Mouse (Mus musculus) stomach, embryonic 15.5 days (tissue): ENCODE measurements at regions not wholly inside any gene's neighbourhood (a gene's known extent, or its start where the extent isn't known, plus 50 kb on each side); places are given as distances from the start of the nearest gene placed in this dataset.

Source experiments
- ATAC-seq: fragments of 200-750 bp; cut with Nextera tagmentation; 2 replicates; pipeline ENCODE4 v1.8.0; 2017; ENCODE audit warnings: low read depth, moderate number of reproducible peaks, moderate TSS enrichment; ENCODE audit not compliant: insufficient read depth, low FRiP score
- H3K27ac ChIP-seq: fragments of 300-500 bp; sonication (generic); 2 replicates; pipeline ENCODE4 v1.5.1; 2015; ENCODE audit warnings: mild to moderate bottlenecking, inconsistent platforms
- H3K27me3 ChIP-seq: fragments of 300-500 bp; sonication (generic); replicated peaks from 2 replicates; pipeline ENCODE4 v1.6.1; 2015; ENCODE audit warnings: inconsistent platforms
- H3K36me3 ChIP-seq: fragments of 300-500 bp; sonication (generic); 2 replicates; pipeline ENCODE4 v1.6.1; 2015; ENCODE audit warnings: inconsistent platforms
- H3K4me1 ChIP-seq: fragments of 300-500 bp; sonication (generic); 2 replicates; pipeline ENCODE4 v1.6.1; 2015; ENCODE audit warnings: inconsistent platforms
- H3K4me2 ChIP-seq: fragments of 300-500 bp; sonication (generic); 2 replicates; pipeline ENCODE4 v1.6.1; 2015; ENCODE audit warnings: mild to moderate bottlenecking, inconsistent platforms
- H3K4me3 ChIP-seq: fragments of 300-500 bp; sonication (generic); replicated peaks from 2 replicates; pipeline ENCODE4 v1.5.1; 2015; ENCODE audit warnings: inconsistent platforms
- H3K9ac ChIP-seq: fragments of 300-500 bp; sonication (generic); 2 replicates; pipeline ENCODE4 v1.6.1; 2015; ENCODE audit warnings: inconsistent platforms
- H3K9me3 ChIP-seq: fragments of 300-500 bp; sonication (generic); 2 replicates; pipeline ENCODE4 v1.6.1; 2016; ENCODE audit warnings: inconsistent platforms
- WGBS: fragments of 180-500 bp; shearing (Covaris S2); methylation state at CpG from one replicate; pipeline ENCODE4 v1.1.7; 2015; 5-methylcytosine and 5-hydroxymethylcytosine counted together

DNA sequence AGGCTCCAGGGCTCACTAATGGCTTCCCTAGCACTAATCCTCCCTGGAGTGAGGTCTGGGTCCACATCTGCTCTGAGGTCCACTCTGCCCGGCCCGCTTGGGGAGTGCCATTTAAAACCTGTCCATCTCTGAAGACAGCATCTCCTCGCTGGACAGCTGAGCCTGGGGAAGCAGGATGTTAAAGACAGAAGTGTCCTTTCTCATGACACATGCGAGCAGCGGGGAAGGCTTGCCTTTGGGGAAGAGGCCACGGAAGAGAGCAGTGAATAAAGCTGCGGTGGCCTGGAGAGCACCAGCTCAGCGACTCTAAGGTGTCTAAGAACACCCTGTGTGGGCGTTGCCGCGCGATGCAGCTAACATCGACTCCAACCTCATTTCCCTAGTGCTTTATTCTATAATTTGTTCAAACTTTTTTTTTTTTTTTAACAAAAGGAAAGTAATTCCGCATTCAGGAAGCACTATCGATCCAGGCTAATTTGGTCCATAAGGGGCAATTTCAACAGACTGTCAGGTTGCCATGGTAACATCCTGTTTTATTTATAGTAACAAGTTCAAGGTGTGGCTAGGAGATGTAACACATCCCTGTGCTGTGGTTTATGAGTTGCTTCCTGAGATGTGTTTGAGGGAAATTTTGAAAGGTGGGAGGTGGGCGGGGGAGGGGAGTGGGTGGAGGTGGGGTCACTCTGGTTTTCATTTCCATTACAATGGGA is 120.0 kb downstream of the Cartpt start:
- 21% methylated on average over 16 of the region's 16 CpGs for WGBS
- no peak overlapping the region for H3K27ac ChIP-seq
- H3K27me3 ChIP-seq = no peaks in the 10 kb centered on the region
- no peaks in the 10 kb centered on the region for H3K36me3 ChIP-seq
- ATAC-seq = no peak
- no peak overlapping the region for H3K9ac ChIP-seq
- no peaks in the 10 kb centered on the region for H3K4me1 ChIP-seq
- peak overlapping the region; percentile 8; the same call in 1 of the 2 replicates for H3K4me2 ChIP-seq
- no peak overlapping the region for H3K4me3 ChIP-seq
- no peaks in the 10 kb centered on the region for H3K9me3 ChIP-seq

DNA sequence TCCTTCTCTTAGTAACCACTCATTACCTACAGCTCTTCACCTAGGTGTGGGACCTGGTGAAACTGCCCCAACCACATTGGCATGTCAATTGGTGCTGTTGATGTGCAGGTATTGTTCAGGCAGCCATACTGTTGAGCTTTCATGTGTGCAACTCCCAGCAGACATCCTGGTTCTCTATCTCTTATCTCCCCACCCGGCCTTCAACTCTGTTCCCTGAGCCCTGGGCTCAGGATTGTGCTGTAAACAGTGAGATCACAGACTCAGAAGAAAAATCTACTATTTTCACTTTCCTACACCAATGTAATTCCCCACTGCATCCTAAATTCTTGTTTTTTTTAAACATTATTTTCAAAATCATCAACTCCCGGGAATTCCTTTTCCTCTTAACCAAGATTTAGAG is 122.1 kb downstream of the Cartpt start:
- ATAC-seq = no peak
- Histone ChIP-seq H3K9me3 (no peaks in the 10 kb centered on the region), H3K9ac (no peak overlapping the region), H3K4me2 (no peak overlapping the region), H3K4me1 (no peaks in the 10 kb centered on the region), H3K36me3 (no peaks in the 10 kb centered on the region), H3K27me3 (no peaks in the 10 kb centered on the region), H3K4me3 (no peak overlapping the region), H3K27ac (no peak overlapping the region)
- WGBS = 62% methylated on average over 2 of the region's 2 CpGs

DNA sequence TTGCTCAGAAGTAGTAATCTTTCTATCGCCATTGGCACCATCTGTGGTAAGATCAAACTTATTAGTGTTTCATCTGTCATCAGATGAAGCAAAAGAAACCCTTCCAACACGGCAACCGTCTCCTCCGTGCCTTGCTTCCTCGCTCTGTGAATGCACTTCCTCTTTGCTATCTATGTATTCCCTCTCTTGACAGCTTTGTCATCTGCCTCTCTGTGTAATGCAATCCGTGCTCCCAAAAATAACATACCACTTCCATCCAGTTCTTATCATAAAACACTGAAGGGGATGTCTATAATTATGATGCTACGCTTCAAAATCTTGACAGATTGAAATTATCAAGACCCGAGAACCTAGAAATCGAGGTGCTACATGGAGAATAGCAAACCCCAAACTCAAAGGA is 123.2 kb downstream of the Cartpt start:
- H3K27me3 ChIP-seq = no peaks in the 10 kb centered on the region

DNA sequence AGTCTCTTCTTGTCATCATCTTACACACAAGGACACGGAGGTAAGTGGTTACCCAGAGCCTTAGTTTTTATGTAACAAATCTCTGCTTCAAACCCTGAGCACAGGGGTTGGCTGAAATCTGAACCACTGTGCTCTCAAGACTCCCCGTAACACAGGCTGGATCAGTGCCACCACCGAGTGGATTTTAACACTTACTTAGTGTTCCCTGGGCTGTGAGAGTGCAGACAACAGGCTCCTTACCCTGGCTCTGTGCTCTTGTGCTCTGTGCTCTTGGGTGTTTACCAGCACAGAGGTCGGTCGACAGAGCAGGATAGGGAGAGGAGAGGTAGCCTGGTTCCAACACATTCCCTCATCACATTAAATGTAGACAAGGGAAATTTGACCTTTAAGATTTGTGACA is 134.9 kb downstream of the Cartpt start:
- Histone ChIP-seq H3K4me2 (no peak overlapping the region), H3K4me3 (no peak overlapping the region), H3K4me1 (no peaks in the 10 kb centered on the region), H3K9me3 (no peaks in the 10 kb centered on the region), H3K27ac (no peak overlapping the region), H3K36me3 (no peaks in the 10 kb centered on the region), H3K27me3 (no peaks in the 10 kb centered on the region), H3K9ac (no peak overlapping the region)
- WGBS = 30% methylated on average over 5 of the region's 5 CpGs
- ATAC-seq = no peak

More for the DNA sequence above, 123.2 kb downstream of the Cartpt start:
- ATAC-seq = no peak
- Histone ChIP-seq H3K4me1 (no peaks in the 10 kb centered on the region), H3K4me3 (no peak overlapping the region), H3K9me3 (no peaks in the 10 kb centered on the region), H3K27ac (no peak overlapping the region), H3K4me2 (no peak overlapping the region), H3K9ac (no peak overlapping the region), H3K36me3 (no peaks in the 10 kb centered on the region)
- 73% methylated on average over 9 of the region's 9 CpGs for WGBS

DNA sequence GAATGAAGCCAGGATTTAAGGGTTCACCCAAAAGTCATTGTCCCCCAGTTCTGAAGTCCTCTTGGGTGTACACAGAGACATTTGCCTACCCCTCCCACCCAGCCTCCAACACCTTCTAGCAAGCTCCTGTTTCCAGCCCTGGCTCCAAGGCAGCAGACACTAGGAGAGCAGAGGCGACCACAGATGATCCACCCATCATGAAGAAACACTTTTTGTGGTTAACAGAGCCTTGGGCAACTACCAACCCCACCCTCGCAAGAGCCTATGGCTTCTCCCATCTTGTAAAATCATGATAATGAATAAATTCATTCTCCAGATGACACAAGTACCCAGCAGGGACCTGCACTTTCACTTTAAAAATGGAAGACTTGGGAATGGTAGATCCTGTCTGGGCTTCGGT is 136.1 kb downstream of the Cartpt start:
- Histone ChIP-seq H3K4me2 (no peak overlapping the region), H3K4me3 (no peak overlapping the region), H3K27me3 (no peaks in the 10 kb centered on the region), H3K36me3 (no peaks in the 10 kb centered on the region), H3K9me3 (no peaks in the 10 kb centered on the region), H3K4me1 (no peaks in the 10 kb centered on the region), H3K9ac (no peak overlapping the region), H3K27ac (no peak overlapping the region)
- WGBS = 85% methylated on average over 3 of the region's 3 CpGs
- no peak for ATAC-seq

DNA sequence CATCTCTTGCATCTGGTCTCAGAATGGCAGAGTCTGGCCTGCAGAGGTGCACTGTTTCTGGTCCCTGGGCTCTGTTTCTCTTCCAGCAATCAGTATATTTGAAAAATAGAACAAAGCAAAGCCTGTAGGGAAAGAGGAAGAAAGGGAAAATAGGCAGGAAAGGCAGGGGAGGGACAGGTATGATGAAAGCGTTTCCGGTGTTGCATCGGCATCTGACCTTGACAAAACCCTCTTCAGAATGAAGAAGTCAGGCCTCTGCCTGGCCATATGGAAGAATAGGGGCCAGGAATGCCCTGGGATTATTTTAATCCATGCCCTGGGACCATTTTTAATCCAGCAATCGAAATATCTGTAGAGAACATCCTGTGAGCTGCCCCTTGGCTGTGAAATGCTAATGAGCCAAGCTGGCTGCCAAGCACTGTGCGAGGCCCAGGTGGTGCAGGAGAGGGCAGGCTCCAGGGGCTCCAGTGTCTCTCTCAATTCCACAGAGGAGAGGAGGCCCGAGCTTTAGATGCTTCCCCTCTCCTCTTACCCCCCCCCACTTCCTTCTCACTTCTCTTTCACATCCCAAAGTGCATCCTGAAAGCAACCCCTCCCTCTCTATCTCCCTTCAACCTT is 136.7 kb downstream of the Cartpt start:
- Histone ChIP-seq H3K27me3 (no peaks in the 10 kb centered on the region), H3K27ac (no peak overlapping the region), H3K9me3 (no peaks in the 10 kb centered on the region), H3K4me2 (no peak overlapping the region), H3K36me3 (no peaks in the 10 kb centered on the region), H3K9ac (no peak overlapping the region), H3K4me1 (no peaks in the 10 kb centered on the region), H3K4me3 (no peak overlapping the region)
- WGBS = 56% methylated on average over 6 of the region's 6 CpGs
- no peak for ATAC-seq

DNA sequence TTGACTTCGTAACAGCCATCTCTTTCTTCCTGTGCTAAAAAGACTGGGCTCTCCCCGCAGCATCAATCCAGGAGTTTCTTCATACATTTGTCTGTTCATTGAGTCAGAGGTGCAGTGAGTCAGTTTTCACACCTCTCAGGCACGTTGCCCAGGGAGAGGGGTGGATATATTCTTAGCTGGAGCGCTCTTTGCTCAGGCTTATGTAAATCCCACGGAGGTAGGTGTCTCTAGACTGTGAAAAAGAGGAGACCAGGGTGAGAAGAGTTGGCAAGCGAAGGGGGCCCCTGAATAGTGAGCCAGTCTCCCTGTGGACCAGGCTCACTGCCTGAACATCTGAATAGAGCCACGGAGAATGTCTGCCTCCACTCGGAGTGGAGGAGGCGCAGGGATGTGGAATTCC is 139.0 kb downstream of the Cartpt start:
- WGBS = 65% methylated on average over 9 of the region's 9 CpGs
- no peaks in the 10 kb centered on the region for H3K9me3 ChIP-seq
- no peaks in the 10 kb centered on the region for H3K27me3 ChIP-seq
- no peak overlapping the region for H3K9ac ChIP-seq
- ATAC-seq = no peak
- H3K4me3 ChIP-seq = no peak overlapping the region
- H3K4me2 ChIP-seq = no peak overlapping the region
- no peaks in the 10 kb centered on the region for H3K36me3 ChIP-seq
- H3K27ac ChIP-seq = no peak overlapping the region
- H3K4me1 ChIP-seq = no peaks in the 10 kb centered on the region

DNA sequence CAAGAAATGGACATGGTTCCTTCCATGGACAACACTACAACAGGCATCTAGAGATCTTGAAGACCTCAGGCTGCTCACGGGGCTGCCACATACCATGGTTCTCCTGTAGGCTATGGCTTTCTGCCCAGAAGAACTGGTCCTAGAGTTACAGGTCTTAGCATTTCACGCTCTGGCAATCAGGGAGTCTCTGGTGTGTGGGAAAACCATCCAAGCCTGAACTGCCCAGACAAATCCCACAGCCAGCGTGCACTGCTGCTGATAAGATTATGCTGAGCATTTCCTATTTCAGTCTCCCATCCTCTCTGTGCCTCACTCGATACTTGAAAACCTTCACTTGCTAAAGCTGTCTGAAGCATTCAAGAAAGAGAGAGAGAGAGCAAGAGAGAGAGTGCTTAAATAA is 139.5 kb downstream of the Cartpt start:
- H3K9ac ChIP-seq = no peak overlapping the region
- WGBS = 61% methylated on average over 4 of the region's 4 CpGs
- H3K9me3 ChIP-seq = no peaks in the 10 kb centered on the region
- H3K4me2 ChIP-seq = no peak overlapping the region
- ATAC-seq = no peak
- no peaks in the 10 kb centered on the region for H3K36me3 ChIP-seq
- no peaks in the 10 kb centered on the region for H3K4me1 ChIP-seq
- no peaks in the 10 kb centered on the region for H3K27me3 ChIP-seq
- H3K4me3 ChIP-seq = no peak overlapping the region
- H3K27ac ChIP-seq = no peak overlapping the region

DNA sequence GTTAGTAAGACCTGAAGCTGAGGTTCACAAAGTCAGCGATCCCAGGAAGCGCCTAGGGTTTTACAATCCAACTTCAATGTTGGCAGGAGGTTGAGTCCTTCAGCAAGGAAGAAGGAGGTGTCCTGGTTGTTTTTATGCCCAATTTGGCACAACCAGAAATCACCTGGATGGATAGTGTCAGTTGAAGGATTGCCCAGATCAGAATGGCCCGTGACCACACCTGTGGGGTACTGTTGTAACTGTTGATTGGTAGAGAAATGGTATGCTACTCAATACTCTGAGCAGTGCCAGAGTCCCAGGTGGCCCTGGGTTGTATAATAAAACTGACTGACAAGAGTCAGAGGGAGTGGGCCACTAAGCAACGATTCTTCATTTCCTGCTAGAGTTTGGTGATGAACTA is 140.2 kb downstream of the Cartpt start:
- Histone ChIP-seq H3K27me3 (no peaks in the 10 kb centered on the region), H3K9me3 (no peaks in the 10 kb centered on the region), H3K4me3 (no peak overlapping the region), H3K4me2 (no peak overlapping the region), H3K9ac (no peak overlapping the region), H3K4me1 (no peaks in the 10 kb centered on the region), H3K27ac (no peak overlapping the region), H3K36me3 (no peaks in the 10 kb centered on the region)
- no peak for ATAC-seq
- WGBS = 77% methylated on average over 4 of the region's 4 CpGs

DNA sequence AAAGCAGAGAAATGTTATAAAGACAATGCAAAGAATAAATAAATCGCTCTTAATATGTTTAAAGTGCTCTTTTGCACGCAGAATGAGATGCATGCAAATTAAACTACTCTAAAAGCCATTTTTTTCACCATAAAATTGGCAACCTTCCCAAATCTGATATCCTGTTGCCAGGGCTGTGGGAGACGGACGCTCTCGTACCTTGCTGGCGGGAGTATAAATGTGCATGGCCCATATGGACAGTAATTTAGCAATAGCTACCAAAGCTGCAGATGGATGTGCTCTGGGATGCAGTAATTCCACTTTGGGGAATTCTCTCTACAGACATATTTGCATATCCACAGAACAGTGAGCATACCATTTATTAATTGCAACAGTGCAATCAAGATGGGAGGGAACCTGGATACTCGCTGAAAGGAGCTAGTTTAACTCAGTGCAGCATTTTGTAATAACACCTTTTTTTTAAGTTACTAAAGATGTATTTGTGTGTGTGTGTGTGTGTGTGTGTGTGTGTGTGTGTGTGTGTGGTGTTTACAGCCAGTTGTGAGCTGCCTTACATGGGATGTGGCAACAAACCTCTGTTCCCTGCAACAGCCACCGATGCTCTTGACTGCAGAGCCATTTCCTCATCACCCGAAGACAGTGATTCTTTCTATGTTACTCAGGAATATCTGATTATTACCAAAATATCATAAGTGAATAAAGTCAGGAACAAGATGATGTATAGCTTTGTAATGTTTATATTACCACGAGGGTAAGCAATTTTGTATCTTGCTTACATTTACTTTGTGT is 141.4 kb downstream of the Cartpt start:
- no peak for ATAC-seq
- H3K4me1 ChIP-seq = no peaks in the 10 kb centered on the region
- 60% methylated on average over 10 of the region's 10 CpGs for WGBS
- no peak overlapping the region for H3K4me3 ChIP-seq
- H3K9me3 ChIP-seq = no peaks in the 10 kb centered on the region
- H3K27ac ChIP-seq = no peak overlapping the region
- H3K9ac ChIP-seq = no peak overlapping the region
- no peaks in the 10 kb centered on the region for H3K36me3 ChIP-seq
- no peak overlapping the region for H3K4me2 ChIP-seq
- H3K27me3 ChIP-seq = no peaks in the 10 kb centered on the region

DNA sequence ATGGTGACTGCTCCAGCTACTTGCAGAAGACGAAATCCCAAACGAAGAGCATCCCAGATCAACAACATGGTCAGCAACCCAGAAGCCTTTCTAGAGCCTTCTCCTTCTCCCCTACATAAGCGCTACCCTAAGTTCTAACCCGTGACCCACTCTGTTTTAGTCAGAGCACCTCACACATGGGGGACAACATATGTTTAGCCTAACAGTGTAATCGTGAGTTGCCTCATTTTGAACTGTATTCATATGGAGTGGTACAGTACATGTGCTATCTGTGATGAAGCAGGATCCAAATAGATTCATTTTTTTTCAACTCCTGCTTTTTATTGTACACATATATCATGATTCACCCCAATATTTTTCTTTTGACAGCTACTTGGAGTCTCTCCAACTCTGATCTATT is 146.2 kb downstream of the Cartpt start:
- Histone ChIP-seq H3K36me3 (no peaks in the 10 kb centered on the region), H3K9me3 (no peaks in the 10 kb centered on the region), H3K27me3 (no peaks in the 10 kb centered on the region), H3K4me2 (no peak overlapping the region), H3K4me3 (no peak overlapping the region), H3K27ac (no peak overlapping the region), H3K4me1 (no peaks in the 10 kb centered on the region), H3K9ac (no peak overlapping the region)
- 73% methylated on average over 5 of the region's 5 CpGs for WGBS
- no peak for ATAC-seq

DNA sequence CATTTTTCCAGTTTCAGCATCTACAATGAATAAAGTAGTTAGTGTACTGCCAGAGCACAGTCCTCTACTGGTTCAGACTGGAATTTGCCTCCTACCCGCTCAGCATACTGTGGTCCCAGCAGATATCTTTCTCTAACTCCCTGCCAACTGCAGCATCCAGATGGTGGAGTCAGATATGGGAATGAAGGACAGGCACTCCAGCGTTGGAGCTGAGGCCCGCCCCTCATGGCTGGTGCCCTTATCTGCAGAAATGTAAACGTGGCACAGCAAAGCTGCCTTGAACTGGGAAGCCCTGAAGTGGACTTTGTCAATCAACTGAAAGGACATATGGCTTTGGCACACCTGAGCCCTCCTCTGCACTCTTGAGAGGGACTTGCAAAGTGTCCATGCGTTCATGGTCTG is 146.6 kb downstream of the Cartpt start:
- no peak overlapping the region for H3K4me2 ChIP-seq
- no peaks in the 10 kb centered on the region for H3K9me3 ChIP-seq
- no peak overlapping the region for H3K9ac ChIP-seq
- H3K27me3 ChIP-seq = no peaks in the 10 kb centered on the region
- H3K4me3 ChIP-seq = no peak overlapping the region
- H3K4me1 ChIP-seq = no peaks in the 10 kb centered on the region
- WGBS = 33% methylated on average over 5 of the region's 5 CpGs
- H3K36me3 ChIP-seq = no peaks in the 10 kb centered on the region
- no peak overlapping the region for H3K27ac ChIP-seq
- ATAC-seq = peak; percentile 96
